19 mouse cellular contexts compared by ENCODE assay signal in genomic region chr6:24233626-24234025, GRCm38 (mm10).
"Had no signal": no experiment of that assay in that cellular context is flagged by ENCODE, and none has a peak within 500 bp of the region (broad histone marks: within the 10 kb centered on the region; RNA-seq: fewer than 3 reads in every experiment).

No protein-coding gene starts in this region.

- H3K4me2 ChIP-seq: limb, embryonic 15.5 days; liver, embryonic 12.5 days; lung, embryonic 14.5 days; midbrain, embryonic 11.5 days; midbrain, embryonic 15.5 days; neural tube, embryonic 13.5 days; stomach, embryonic 15.5 days had no signal

- H3K9me3 ChIP-seq: limb, embryonic 15.5 days; liver, embryonic 12.5 days; megakaryocyte, embryonic 14.5 days; midbrain, embryonic 15.5 days; neural tube, embryonic 13.5 days; stomach, embryonic 15.5 days had no signal

- H3K27ac ChIP-seq: kidney, postnatal 0 days; layer of hippocampus, adult 2 months; limb, embryonic 15.5 days; liver, embryonic 12.5 days; macrophage; midbrain, embryonic 15.5 days; neural tube, embryonic 13.5 days; stomach, embryonic 15.5 days had no signal

- H3K4me3 ChIP-seq: layer of hippocampus, adult 2 months; limb, embryonic 15.5 days; liver, embryonic 12.5 days; megakaryocyte, embryonic 14.5 days; midbrain, embryonic 15.5 days; neural tube, embryonic 13.5 days; stomach, embryonic 15.5 days had no signal

- DNase-seq: kidney, adult 9 months; kidney, postnatal 36 days; lung, embryonic 14.5 days; lung, postnatal 10 days; retina, postnatal 1 day; right cerebral cortex, postnatal 4 days; spleen, adult 18-20 months; thymus, adult 2 months; thymus, postnatal 25 days had no signal

- H3K4me1 ChIP-seq: limb, embryonic 15.5 days; liver, embryonic 12.5 days; megakaryocyte, embryonic 14.5 days; midbrain, embryonic 15.5 days; neural tube, embryonic 13.5 days; stomach, embryonic 15.5 days had no signal

- H3K36me3 ChIP-seq: limb, embryonic 15.5 days; liver, embryonic 12.5 days; midbrain, embryonic 15.5 days; neural tube, embryonic 13.5 days; stomach, embryonic 15.5 days had no signal

- H3K27me3 ChIP-seq: limb, embryonic 15.5 days; liver, embryonic 12.5 days; megakaryocyte, embryonic 14.5 days; midbrain, embryonic 15.5 days; neural tube, embryonic 13.5 days; stomach, embryonic 15.5 days had no signal

- H3K9ac ChIP-seq: limb, embryonic 15.5 days; liver, embryonic 12.5 days; lung, embryonic 14.5 days; midbrain, embryonic 15.5 days; neural tube, embryonic 13.5 days; stomach, embryonic 15.5 days had no signal

- ATAC-seq: liver, embryonic 12.5 days; midbrain, embryonic 15.5 days had no signal
